Mouse (Mus musculus): ENCODE measurements around the gene Rsad2.
"Not testable (repeated sequence)": the region's sequence is repeated elsewhere in the genome, so short reads cannot be mapped to it uniquely, and the experiment has no call there.

Rsad2 gene

GRCm38 (mm10) chr12:26456028-26456698, at the start of gene Rsad2:
TSS of gene Rsad2 (minus strand) at chr12:26456452.
- peak; percentile 98 for DNase-seq

DNA sequence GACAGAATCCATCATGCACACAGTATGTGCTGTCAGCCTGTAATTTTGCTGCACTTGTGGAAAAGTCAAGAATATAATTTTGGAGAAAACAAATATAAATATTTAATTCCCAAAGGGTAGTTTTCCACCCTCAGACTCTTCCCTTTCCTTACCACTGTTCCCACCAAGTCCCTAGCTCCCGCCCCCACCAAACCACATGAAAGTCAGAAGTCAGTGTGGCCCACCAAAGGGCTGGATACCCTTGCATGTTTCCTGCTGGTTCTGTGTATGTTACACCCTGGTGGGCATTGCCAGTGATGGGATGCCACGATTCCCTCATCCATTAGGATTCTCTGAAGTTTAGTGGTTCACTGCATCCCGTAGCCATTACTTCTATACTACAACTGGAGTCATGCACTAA, 44.8 kb upstream of the Rsad2 start:
- no peak for DNase-seq

GRCm38 (mm10) chr12:26489942-26490341, 33.7 kb upstream of the Rsad2 start:
- no peak for DNase-seq

DNA sequence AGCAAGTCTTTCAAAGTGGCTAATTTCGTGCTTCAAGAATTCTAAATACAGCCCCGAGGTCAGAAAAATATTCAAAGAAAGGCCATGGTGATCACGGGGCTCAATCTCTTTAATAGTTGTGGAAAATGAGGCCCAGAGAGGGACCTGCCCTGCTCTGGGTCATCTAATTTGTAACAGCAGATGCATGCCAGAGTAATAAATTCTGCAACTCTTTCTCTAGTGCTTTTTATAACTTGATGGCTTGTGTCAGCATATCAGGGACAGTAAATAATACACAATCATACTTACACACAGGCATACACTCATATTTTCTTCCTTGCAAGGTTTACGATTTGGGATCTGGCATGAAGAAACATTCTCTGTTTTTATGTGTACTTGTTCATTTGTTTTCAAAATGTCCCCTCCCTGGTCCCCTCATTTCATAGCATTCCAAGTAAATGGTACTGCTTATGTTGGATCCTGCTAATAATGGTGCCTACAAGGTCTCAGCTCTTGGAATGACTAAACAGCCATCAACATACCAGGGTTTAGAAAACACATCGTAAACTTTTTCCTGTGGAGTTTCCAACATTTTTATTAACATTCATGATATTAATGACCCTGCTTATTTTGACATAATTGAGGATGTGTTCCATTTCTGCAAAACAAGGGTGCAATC, 32.5 kb upstream of the Rsad2 start:
- no peak for DNase-seq

- no peak for DNase-seq
These were observed 31.8 kb upstream of the Rsad2 start for GRCm38 (mm10) chr12:26487874-26488616.

- not testable (repeated sequence) for DNase-seq
These were observed 29.7 kb upstream of the Rsad2 start for GRCm38 (mm10) chr12:26485738-26486580.

DNA sequence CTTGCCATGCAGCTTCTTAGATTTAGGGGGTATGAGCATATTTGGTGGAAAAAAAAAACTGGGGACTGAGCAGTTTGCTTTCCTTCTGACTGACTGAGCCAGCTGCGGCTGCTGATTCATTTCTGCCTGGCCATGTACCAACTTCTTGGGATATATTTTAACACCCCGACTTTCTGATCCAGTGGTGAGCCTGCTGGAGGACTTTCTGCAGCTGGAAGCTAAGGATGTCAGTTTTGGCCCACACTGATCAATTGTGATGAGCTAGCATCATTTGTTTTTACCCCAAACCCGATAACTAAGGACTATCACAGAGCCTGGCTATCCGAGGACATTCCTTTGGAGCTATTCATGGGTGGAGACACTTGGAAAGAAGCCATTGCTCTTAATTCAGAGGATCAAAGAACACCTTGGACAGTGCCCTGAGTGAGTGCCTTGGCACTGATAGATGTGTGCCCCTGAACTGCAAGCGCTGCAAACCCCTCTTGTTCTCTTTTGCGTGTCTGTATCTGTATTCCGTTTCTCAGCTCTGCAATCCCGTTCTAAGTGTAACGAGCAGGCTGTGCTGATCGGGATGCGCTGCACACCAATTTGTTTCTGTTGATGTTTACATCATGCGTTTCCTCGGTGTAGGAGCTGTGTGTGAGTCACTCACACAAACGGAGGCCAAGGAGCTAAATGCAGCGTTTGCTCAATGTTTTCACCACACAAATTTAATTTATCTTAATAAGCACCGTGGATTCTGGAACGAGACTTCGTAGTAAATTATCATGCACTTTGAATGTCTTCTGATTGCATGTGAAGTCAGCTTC, 22.1 kb upstream of the Rsad2 start:
- peak; percentile 95 for DNase-seq

- no peak for DNase-seq
These were observed 20.9 kb upstream of the Rsad2 start for GRCm38 (mm10) chr12:26477198-26477597.

- no peak for DNase-seq
These were observed 17.5 kb upstream of the Rsad2 start for GRCm38 (mm10) chr12:26473746-26474145.

- no peak for DNase-seq
These were observed 16.7 kb upstream of the Rsad2 start for GRCm38 (mm10) chr12:26472770-26473481.

- no peak for DNase-seq
These were observed 15.1 kb upstream of the Rsad2 start for GRCm38 (mm10) chr12:26471376-26471775.

DNA sequence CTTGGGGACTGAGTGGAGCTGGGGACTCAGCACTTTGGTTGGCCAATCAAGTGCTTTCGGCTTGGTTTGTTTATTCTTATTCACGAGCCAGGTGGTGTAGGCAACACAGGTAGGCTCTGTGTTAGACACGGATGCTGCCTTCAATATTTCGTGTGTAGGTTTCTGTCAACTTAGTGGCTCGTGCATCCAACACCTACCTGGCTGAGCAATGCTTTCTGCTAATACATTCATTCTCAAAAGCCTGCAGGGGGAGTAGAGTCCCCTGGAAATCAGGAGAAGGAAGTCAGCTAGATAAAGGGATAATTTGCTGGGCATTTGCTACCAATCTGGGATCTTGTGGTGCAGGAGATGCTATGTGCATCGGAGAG, 13.8 kb upstream of the Rsad2 start:
- no peak for DNase-seq

DNA sequence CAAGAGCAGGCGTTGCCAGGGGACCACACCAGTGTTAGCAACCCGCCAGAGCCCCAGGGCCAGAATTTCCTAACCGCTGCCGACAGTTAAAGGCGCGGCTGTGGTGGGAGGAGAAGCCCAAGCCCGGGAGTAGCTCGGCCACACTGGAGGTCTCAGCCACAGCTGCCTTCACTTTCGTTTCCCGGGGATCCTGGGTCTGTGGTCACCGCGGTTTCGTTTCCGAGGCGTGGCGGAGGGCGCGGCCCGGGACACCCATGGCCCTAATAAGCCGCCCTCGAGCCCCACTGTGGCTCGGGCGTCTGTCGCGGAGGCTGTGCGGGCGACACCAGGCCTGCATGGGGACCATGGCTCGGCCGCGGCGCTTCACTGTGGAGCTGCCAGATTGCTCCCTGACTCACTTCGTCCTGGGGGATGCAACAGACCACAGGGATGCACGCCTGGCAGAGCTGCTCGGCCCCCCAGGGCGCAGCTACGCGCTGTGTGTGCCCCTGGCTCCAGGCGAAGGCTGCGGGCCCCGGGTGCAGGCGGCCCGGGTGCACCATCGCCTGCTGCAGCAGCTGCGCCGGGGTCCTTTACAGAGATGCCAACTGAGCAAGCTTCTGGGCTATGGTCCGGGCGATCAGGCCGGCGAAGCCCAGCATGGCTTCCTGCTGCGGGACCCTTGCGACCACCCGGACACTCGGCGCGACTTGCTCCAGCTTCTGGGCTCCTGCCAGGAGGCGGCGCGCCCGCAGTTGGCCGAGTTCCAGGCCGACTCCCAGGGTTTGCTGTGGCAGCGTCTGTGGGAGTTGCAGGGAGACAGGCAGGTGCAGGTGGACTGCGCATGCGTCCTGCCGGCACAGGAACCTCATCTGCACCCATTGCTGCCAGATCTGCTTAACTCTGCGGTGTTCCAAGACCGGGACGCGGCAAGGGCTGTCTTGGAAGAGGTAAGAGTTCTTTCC, 13.1 kb upstream of the Rsad2 start, which contains the start of gene Cmpk2:
TSS of gene Cmpk2 (plus strand) at position 107 of the 944 bp plus-strand sequence.
- DNase-seq, result peak; percentile 99

- peak; percentile 82 for DNase-seq
These were observed 9.3 kb upstream of the Rsad2 start for GRCm38 (mm10) chr12:26465600-26465999.

GRCm38 (mm10) chr12:26460091-26460490, 3.8 kb upstream of the Rsad2 start:
- peak; percentile 94 for DNase-seq

- DNase-seq, result peak; percentile 94
These were observed 1.6 kb downstream of the Rsad2 start for GRCm38 (mm10) chr12:26454682-26455081.

DNA sequence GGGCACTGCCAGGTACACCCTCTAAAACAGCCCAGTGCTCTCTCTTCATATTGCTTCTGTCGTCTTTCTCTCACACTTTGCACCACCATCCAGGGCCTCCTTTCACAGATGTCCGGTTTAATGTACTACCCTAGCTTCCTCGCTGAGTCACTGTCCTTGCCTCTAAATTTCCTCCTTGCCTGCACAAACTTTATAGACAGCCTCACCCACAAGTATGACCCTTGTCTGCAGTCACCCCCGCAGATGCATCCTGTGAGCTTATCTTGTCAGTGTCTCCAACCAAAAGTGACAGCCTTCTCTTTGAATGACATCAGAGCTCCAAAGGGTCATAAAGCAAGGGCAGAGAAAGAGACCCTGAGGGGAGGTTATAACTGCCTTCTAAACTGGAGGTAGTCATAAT, 3.3 kb downstream of the Rsad2 start:
- no peak for DNase-seq

GRCm38 (mm10) chr12:26451150-26451549, 5.1 kb downstream of the Rsad2 start:
- DNase-seq, result no peak

DNA sequence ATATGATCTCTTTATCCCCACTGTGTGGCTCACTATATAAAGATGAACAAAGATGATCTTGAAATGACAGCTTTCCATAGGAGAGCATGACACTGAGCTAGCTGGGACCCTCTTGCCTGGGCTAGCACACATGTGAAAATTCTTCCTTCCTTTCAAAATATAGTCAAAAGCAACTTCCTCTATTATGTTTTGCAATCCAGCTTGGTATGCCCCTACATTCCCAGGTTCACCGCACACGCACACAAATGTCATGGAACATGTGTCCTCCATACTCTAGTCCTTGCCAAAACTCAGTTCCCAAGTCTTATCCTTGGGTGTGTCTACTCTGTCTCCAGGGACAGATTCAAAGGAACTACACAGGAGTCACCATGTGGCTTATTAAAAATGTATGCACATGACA, 6.8 kb downstream of the Rsad2 start:
- no peak for DNase-seq

GRCm38 (mm10) chr12:26446377-26447045, 9.7 kb downstream of the Rsad2 start:
- DNase-seq, result peak; percentile 92

Measured in heart, adult 11 months (tissue).